ENCODE assay signal across 8 mouse cellular contexts in genomic region chr5:24842274-24843102, GRCm38 (mm10). TPM values are rescaled to one million over a fixed set of nuclear protein-coding genes. Genes with fewer than 3 reads are reported as not detected.
DNase-seq lines count a peak whose midpoint lies in the region; ATAC-seq lines count a peak whose summit lies in the region.

Gene Rheb, minus strand, starts transcription at chr5:24842624.

- H3K27me3 ChIP-seq in heart, embryonic 14.5 days (ENCODE audit: control insufficient read depth, insufficient read depth, low read length), result no peaks in the 10 kb centered on the region
- no peaks in the 10 kb centered on the region for H3K27me3 ChIP-seq in liver, embryonic 13.5 days
- H3K27me3 ChIP-seq in stomach, embryonic 16.5 days (ENCODE audit: control insufficient read depth, insufficient read depth, low read length), result no peaks in the 10 kb centered on the region

- ATAC-seq in CD4-positive, CD25-positive, alpha-beta regulatory T cell, adult 4 months, result peak; percentile 91
- ATAC-seq in heart, embryonic 14.5 days (ENCODE audit: insufficient number of reproducible peaks, insufficient read depth, low FRiP score, low read depth), result peak; percentile 96
- peak; percentile 91 for ATAC-seq in liver, embryonic 13.5 days (ENCODE audit: low read depth)
- ATAC-seq in stomach, embryonic 16.5 days (ENCODE audit: insufficient read depth, low FRiP score), result peak; percentile 96

- no peaks in the 10 kb centered on the region for H3K9me3 ChIP-seq in heart, embryonic 14.5 days (ENCODE audit: control insufficient read depth, low read length)
- H3K9me3 ChIP-seq in liver, embryonic 13.5 days (replicated peaks), result no peaks in the 10 kb centered on the region
- no peaks in the 10 kb centered on the region for H3K9me3 ChIP-seq in stomach, embryonic 16.5 days (replicated peaks; ENCODE audit: control insufficient read depth, low read length)

- peaks cover 8 to 33% of the 10 kb centered on the region in 2 experiments for H3K4me1 ChIP-seq in heart, embryonic 14.5 days (ENCODE audit: control insufficient read depth in 2 of 2, insufficient read depth in 2 of 2, low read length in 2 of 2)
- H3K4me1 ChIP-seq in liver, embryonic 13.5 days (replicated peaks), result peaks cover 46% of the 10 kb centered on the region
- H3K4me1 ChIP-seq in stomach, embryonic 16.5 days (ENCODE audit: control insufficient read depth, insufficient read depth, low read length), result peaks cover 29% of the 10 kb centered on the region

- under 1% methylated on average over 92 of the region's 92 CpGs for WGBS in heart, embryonic 14.5 days
- under 1% methylated on average over 92 of the region's 92 CpGs for WGBS in liver, embryonic 13.5 days (ENCODE audit: insufficient replicate concordance)
- WGBS in stomach, embryonic 16.5 days, result under 1% methylated on average over 88 of the region's 92 CpGs

- peak within 1 kb of the TSS; percentile 96 to 99 for H3K4me3 ChIP-seq in heart, embryonic 14.5 days (ENCODE audit: control insufficient read depth in 1 of 2, insufficient read depth in 1 of 2, low read depth in 1 of 2, low read length in 2 of 2)
- H3K4me3 ChIP-seq in liver, embryonic 13.5 days (replicated peaks), result peak within 1 kb of the TSS; percentile 95
- peak within 1 kb of the TSS; percentile 97 for H3K4me3 ChIP-seq in stomach, embryonic 16.5 days (replicated peaks; ENCODE audit: low read length)

- peak within 1 kb of the TSS; percentile 94 for H3K4me2 ChIP-seq in heart, embryonic 14.5 days (ENCODE audit: low read length)
- peak within 1 kb of the TSS; percentile 92 for H3K4me2 ChIP-seq in liver, embryonic 13.5 days
- H3K4me2 ChIP-seq in stomach, embryonic 16.5 days (ENCODE audit: low read depth, low read length), result peak within 1 kb of the TSS; percentile 90

- DNase-seq in c-Kit-negative CD71-positive TER-119-positive erythroid progenitor cells, embryonic 14.5 days (ENCODE audit: low read depth, low spot score), result peak; percentile 97
- DNase-seq in fibroblast of lung, adult 2 months (ENCODE audit: low read depth), result peak; percentile 99
- peak; percentile 99 for DNase-seq in kidney, postnatal 14 days
- DNase-seq in liver, embryonic 13.5 days, result peak; percentile 98
- peak; percentile 98 for DNase-seq in neural tube, embryonic 10.5 days (ENCODE audit: extremely low spot score, low spot score)

- H3K36me3 ChIP-seq in heart, embryonic 14.5 days (ENCODE audit: control insufficient read depth, insufficient read depth, low read length), result 0 out of 2 replicates have a peak, but pooled peaks cover 4% of the 10 kb centered on the region
- 0 out of 2 replicates have a peak, but pooled peaks cover 3% of the 10 kb centered on the region for H3K36me3 ChIP-seq in liver, embryonic 13.5 days
- H3K36me3 ChIP-seq in stomach, embryonic 16.5 days (ENCODE audit: control insufficient read depth, insufficient read depth, low read length), result no peaks in the 10 kb centered on the region

- H3K9ac ChIP-seq in heart, embryonic 14.5 days (ENCODE audit: low read length), result peak within 1 kb of the TSS; percentile 99
- H3K9ac ChIP-seq in liver, embryonic 13.5 days, result peak within 1 kb of the TSS; percentile 97
- H3K9ac ChIP-seq in stomach, embryonic 16.5 days (ENCODE audit: low read length), result peak within 1 kb of the TSS; percentile 99

- peak within 1 kb of the TSS; percentile 100 for H3K27ac ChIP-seq in heart, embryonic 14.5 days (replicated peaks in 1 of 2; ENCODE audit: control insufficient read depth in 1 of 2, insufficient read depth in 1 of 2, low read depth in 2 of 2, low read length in 2 of 2)
- H3K27ac ChIP-seq in liver, embryonic 13.5 days, result peak within 1 kb of the TSS; percentile 100
- peak within 1 kb of the TSS; percentile 100 for H3K27ac ChIP-seq in stomach, embryonic 16.5 days (ENCODE audit: low read length)

RNA-seq across cellular contexts. Expression of gene Rheb, which starts in this region (rescaled TPM):
- polyA plus RNA-seq in CD4-positive, CD25-positive, alpha-beta regulatory T cell, adult 4 months (2017; shearing (Covaris generic)), result 10 to 100 TPM; 72.8 to 96.1 TPM
- polyA plus RNA-seq in heart, embryonic 14.5 days (2014; fragmentation: Nextera tagmentation; extraction: Ambion mirVana), result 274 and 275 TPM in 2 replicates
- polyA plus RNA-seq in liver, embryonic 13.5 days (2015; fragmentation: Nextera tagmentation; extraction: Ambion mirVana), result 105 and 133 TPM in 2 replicates
- polyA plus RNA-seq in stomach, embryonic 16.5 days (2015; fragmentation: Nextera tagmentation; extraction: Ambion mirVana), result 218 and 227 TPM in 2 replicates

Comparison
In these comparisons a context has a peak if more than half of its experiments do, and no peak if none do; other contexts are left out.
1. Peak in every context shown above with its lines: DNase-seq, ATAC-seq, H3K4me3 ChIP-seq and H3K27ac ChIP-seq.